ENCODE assay signal across 25 mouse cellular contexts in genomic region chr6:12416976-12417375, GRCm38 (mm10).
DNase-seq lines count a peak whose midpoint lies in the region; ATAC-seq and TF ChIP-seq lines count a peak whose summit lies in the region.
"Had no signal": no experiment of that assay in that cellular context is flagged by ENCODE, and none has a peak within 500 bp of the region (broad histone marks: within the 10 kb centered on the region; RNA-seq: fewer than 3 reads in every experiment).

No protein-coding gene starts in this region.

- peak; percentile 61 for DNase-seq in ES-CJ7 (ENCODE audit: low read depth, low spot score)
- DNase-seq in ES-E14 (ENCODE audit: low read depth, low spot score), result peak; percentile 7
- DNase-seq in R1 (ENCODE audit: low read depth, low spot score), result peak; percentile 55
- DNase-seq in ZHBTc4 (ENCODE audit: low read depth, low spot score), result peak; percentile 30
- no peak for DNase-seq in frontal cortex, postnatal 14 days (ENCODE audit: low spot score in 2 of 2)
- DNase-seq in kidney, postnatal 4 days, result no peak
- no peak for DNase-seq in left cerebral cortex, postnatal 25 days (ENCODE audit: low spot score in 2 of 2)
- DNase-seq: adrenal gland, adult 2 months; adrenal gland, adult 8-10 months; adrenal gland, postnatal 10 days; adrenal gland, postnatal 14 days; adrenal gland, postnatal 25 days; adrenal gland, postnatal 36 days; B cell, adult 2 months; cerebellum, adult 11 months; cerebellum, adult 11-12 months; cerebellum, adult 18-20 months; cerebellum, adult 2 months; cerebellum, adult 8-10 months; cerebellum, adult 9-10 months had no signal

- no peaks in the 10 kb centered on the region for H3K9me3 ChIP-seq in ES-E14 (ENCODE audit: control insufficient read depth, insufficient read depth, low read depth, low read length)

- no peak overlapping the region for H3K4me3 ChIP-seq in ES-E14 (ENCODE audit: insufficient read depth in 1 of 2, low read depth in 1 of 2, low read length in 2 of 2, poor library complexity in 1 of 2, severe bottlenecking in 1 of 2)

- H3K36me3 ChIP-seq in ES-E14 (ENCODE audit: control insufficient read depth, insufficient read depth, low read length, poor library complexity, severe bottlenecking), result no peaks in the 10 kb centered on the region
- H3K36me3 ChIP-seq: G1E had no signal

- intact Hi-C loops in left cerebral cortex, postnatal 25 days (cut with DNase I), result no loop called here

- ATAC-seq in erythroid progenitor cell, adult 5-6 weeks (replicated peaks; ENCODE audit: low FRiP score, poor library complexity, severe bottlenecking), result no peak
- ATAC-seq: activated CD4-positive, CD25-positive, alpha-beta regulatory T cell, adult 4 months; CD4-positive, CD25-positive, alpha-beta regulatory T cell, adult 4 months; Patski had no signal

- H3K9ac ChIP-seq in ES-E14 (ENCODE audit: insufficient read depth, low read depth, low read length, poor library complexity, severe bottlenecking), result no peak overlapping the region

- in situ Hi-C loops in ES-E14 (cut with MboI; ENCODE audit: low sequenced_read_pairs in 2 of 2, unreplicated experiment in 2 of 2), result no loop called here

- peaks cover 0 to 2% of the 10 kb centered on the region in 2 experiments; a peak in 1 of 4 replicates for H3K4me1 ChIP-seq in ES-E14 (ENCODE audit: control insufficient read depth in 2 of 2, insufficient read depth in 2 of 2, low read length in 2 of 2, poor library complexity in 1 of 2)

- no peak overlapping the region for H3K27ac ChIP-seq in ES-E14 (ENCODE audit: insufficient read depth, low read depth, low read length, poor library complexity, severe bottlenecking)

TF ChIP-seq in ES-E14, 5 proteins besides CTCF, POLR2A, EP300 and RAD21:
- TF ChIP-seq HCFC1 (IDR thresholded peaks at IDR 0.05; ENCODE audit: borderline replicate concordance, insufficient read depth, low read length), result no peak
- no peak for TF ChIP-seq CHD2 (IDR thresholded peaks at IDR 0.05; ENCODE audit: low read depth, low read length)
- TF ChIP-seq ZNF384 (IDR thresholded peaks at IDR 0.05; ENCODE audit: low read depth, low read length), result no peak
- no peak for TF ChIP-seq ZC3H11A (IDR thresholded peaks at IDR 0.05; ENCODE audit: borderline replicate concordance, low read depth, low read length)
- no peak for TF ChIP-seq MAFK (IDR thresholded peaks at IDR 0.05; ENCODE audit: insufficient read depth, low read depth, low read length)

Comparison
In these comparisons a context has a peak if more than half of its experiments do, and no peak if none do; other contexts are left out.
1. DNase-seq: peak in ES-CJ7 (single experiment), ES-E14 (single experiment), R1 (single experiment) and ZHBTc4 (single experiment); none in frontal cortex, postnatal 14 days (0 of 2), kidney, postnatal 4 days (0 of 2) and left cerebral cortex, postnatal 25 days (0 of 2).